Mouse (Mus musculus): Measurements from ENCODE around the gene Nnmt.

DNA sequence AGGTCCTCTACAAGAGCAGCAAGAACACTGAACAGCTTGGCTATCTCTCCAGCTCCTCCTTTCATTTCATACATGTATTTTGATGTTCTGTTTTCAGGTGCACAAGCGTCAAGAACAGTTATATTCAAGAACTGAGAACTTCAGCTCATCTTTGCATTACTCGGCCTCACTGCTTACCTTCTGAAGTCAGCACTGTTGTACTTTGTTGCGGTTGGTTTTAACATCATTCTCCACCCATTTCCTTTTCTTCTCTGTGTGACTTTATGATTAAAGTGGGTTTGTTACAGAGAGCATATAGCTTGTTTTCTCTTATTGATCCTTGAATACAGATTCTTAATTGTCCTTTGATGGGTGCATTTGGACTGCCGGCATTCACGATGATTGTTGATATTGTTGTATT lies 42.6 kb downstream of the Nnmt start:
- TF ChIP-seq CTCF (IDR thresholded peaks at IDR 0.05; ENCODE audit: insufficient read depth, low read length) (no peak), POLR2A (IDR thresholded peaks at IDR 0.05; ENCODE audit: borderline replicate concordance, extremely low read depth, low read depth, low read length) (no peak)
